Mouse (Mus musculus): ENCODE results near the gene Malsu1. TPM values are rescaled to one million over a fixed set of nuclear protein-coding genes. Genes with fewer than 3 reads are reported as not detected.

Malsu1 gene
- polyA plus RNA-seq, 1 experiment from 2014 or later, result 66.8 TPM

GRCm38 (mm10) chr6:49057053-49058021, 16.3 kb upstream of the Malsu1 start:
- 34% methylated on average over 8 of the region's 8 CpGs for WGBS
- Histone ChIP-seq H3K9ac (ENCODE audit: low read depth, low read length) (no peak overlapping the region), H3K4me2 (ENCODE audit: low read length) (no peak overlapping the region), H3K36me3 (ENCODE audit: control insufficient read depth, insufficient read depth, low read length) (no peaks in the 10 kb centered on the region), H3K9me3 (ENCODE audit: control insufficient read depth, low read length) (no peaks in the 10 kb centered on the region), H3K27ac (ENCODE audit: low read depth, low read length) (no peak overlapping the region), H3K27me3 (replicated peaks; ENCODE audit: control insufficient read depth, insufficient read depth, low read length) (no peaks in the 10 kb centered on the region), H3K4me3 (ENCODE audit: low read length) (no peak overlapping the region), H3K4me1 (ENCODE audit: control insufficient read depth, insufficient read depth, low read depth, low read length) (peaks cover 12% of the 10 kb centered on the region)
- peak; percentile 55; the same call in 1 of the 2 replicates for ATAC-seq

GRCm38 (mm10) chr6:49068361-49068760, 5.2 kb upstream of the Malsu1 start:
- no peaks in the 10 kb centered on the region for H3K9me3 ChIP-seq (ENCODE audit: control insufficient read depth, low read length)
- H3K36me3 ChIP-seq (ENCODE audit: control insufficient read depth, insufficient read depth, low read length), result no peaks in the 10 kb centered on the region
- H3K27ac ChIP-seq (ENCODE audit: low read depth, low read length), result no peak overlapping the region
- no peak for ATAC-seq
- H3K4me1 ChIP-seq (ENCODE audit: control insufficient read depth, insufficient read depth, low read depth, low read length), result no peaks in the 10 kb centered on the region
- H3K9ac ChIP-seq (ENCODE audit: low read depth, low read length), result no peak overlapping the region
- no peaks in the 10 kb centered on the region for H3K27me3 ChIP-seq (replicated peaks; ENCODE audit: control insufficient read depth, insufficient read depth, low read length)
- no peak overlapping the region for H3K4me2 ChIP-seq (ENCODE audit: low read length)
- WGBS, result 44% methylated on average over 4 of the region's 4 CpGs
- no peak overlapping the region for H3K4me3 ChIP-seq (ENCODE audit: low read length)

GRCm38 (mm10) chr6:49074117-49074490, 509 bp downstream of the Malsu1 start:
- Histone ChIP-seq H3K27ac (ENCODE audit: low read depth, low read length) (peak overlapping the region; percentile 84), H3K36me3 (ENCODE audit: control insufficient read depth, insufficient read depth, low read length) (no peaks in the 10 kb centered on the region), H3K4me2 (ENCODE audit: low read length) (peak overlapping the region; percentile 86), H3K9me3 (ENCODE audit: control insufficient read depth, low read length) (no peaks in the 10 kb centered on the region), H3K4me1 (ENCODE audit: control insufficient read depth, insufficient read depth, low read depth, low read length) (peaks cover 16% of the 10 kb centered on the region), H3K9ac (ENCODE audit: low read depth, low read length) (peak overlapping the region; percentile 97), H3K4me3 (ENCODE audit: low read length) (peak overlapping the region; percentile 99), H3K27me3 (replicated peaks; ENCODE audit: control insufficient read depth, insufficient read depth, low read length) (no peaks in the 10 kb centered on the region)
- WGBS, result 2% methylated on average over 19 of the region's 19 CpGs
- peak; percentile 55 for ATAC-seq

- ATAC-seq, result no peak
- WGBS, result 87% methylated on average over 2 of the region's 2 CpGs
- Histone ChIP-seq H3K4me2 (ENCODE audit: low read length) (no peak overlapping the region), H3K9me3 (ENCODE audit: control insufficient read depth, low read length) (no peaks in the 10 kb centered on the region), H3K27me3 (replicated peaks; ENCODE audit: control insufficient read depth, insufficient read depth, low read length) (no peaks in the 10 kb centered on the region), H3K4me3 (ENCODE audit: low read length) (no peak overlapping the region), H3K27ac (ENCODE audit: low read depth, low read length) (no peak overlapping the region), H3K9ac (ENCODE audit: low read depth, low read length) (no peak overlapping the region), H3K36me3 (ENCODE audit: control insufficient read depth, insufficient read depth, low read length) (no peaks in the 10 kb centered on the region), H3K4me1 (ENCODE audit: control insufficient read depth, insufficient read depth, low read depth, low read length) (peaks cover 16% of the 10 kb centered on the region)
Observed at GRCm38 (mm10) chr6:49077894-49078293, 4.3 kb downstream of the Malsu1 start.

GRCm38 (mm10) chr6:49079313-49079712, 5.7 kb downstream of the Malsu1 start:
- H3K4me3 ChIP-seq (ENCODE audit: low read length), result no peak overlapping the region
- no peak for ATAC-seq
- H3K4me1 ChIP-seq (ENCODE audit: control insufficient read depth, insufficient read depth, low read depth, low read length), result peaks cover 15% of the 10 kb centered on the region
- H3K27me3 ChIP-seq (replicated peaks; ENCODE audit: control insufficient read depth, insufficient read depth, low read length), result no peaks in the 10 kb centered on the region
- no peak overlapping the region for H3K9ac ChIP-seq (ENCODE audit: low read depth, low read length)
- 93% methylated on average over 1 of the region's 1 CpGs for WGBS
- no peak overlapping the region for H3K27ac ChIP-seq (ENCODE audit: low read depth, low read length)
- no peak overlapping the region for H3K4me2 ChIP-seq (ENCODE audit: low read length)
- H3K36me3 ChIP-seq (ENCODE audit: control insufficient read depth, insufficient read depth, low read length), result peaks cover 6% of the 10 kb centered on the region
- no peaks in the 10 kb centered on the region for H3K9me3 ChIP-seq (ENCODE audit: control insufficient read depth, low read length)

- Histone ChIP-seq H3K36me3 (ENCODE audit: control insufficient read depth, insufficient read depth, low read length) (peaks cover 28% of the 10 kb centered on the region), H3K4me2 (ENCODE audit: low read length) (no peak overlapping the region), H3K9me3 (ENCODE audit: control insufficient read depth, low read length) (no peaks in the 10 kb centered on the region), H3K4me3 (ENCODE audit: low read length) (no peak overlapping the region), H3K27me3 (replicated peaks; ENCODE audit: control insufficient read depth, insufficient read depth, low read length) (no peaks in the 10 kb centered on the region), H3K4me1 (ENCODE audit: control insufficient read depth, insufficient read depth, low read depth, low read length) (no peaks in the 10 kb centered on the region), H3K9ac (ENCODE audit: low read depth, low read length) (no peak overlapping the region), H3K27ac (ENCODE audit: low read depth, low read length) (no peak overlapping the region)
- no peak for ATAC-seq
- 92% methylated on average over 4 of the region's 4 CpGs for WGBS
Observed at GRCm38 (mm10) chr6:49083008-49083407, 9.4 kb downstream of the Malsu1 start.

- ATAC-seq, result no peak
- H3K4me3 ChIP-seq (ENCODE audit: low read length), result no peak overlapping the region
- WGBS, result 87% methylated on average over 10 of the region's 10 CpGs
Observed at GRCm38 (mm10) chr6:49094968-49095367, 21.4 kb downstream of the Malsu1 start.

GRCm38 (mm10) chr6:49096421-49096820, 22.8 kb downstream of the Malsu1 start:
- Histone ChIP-seq H3K36me3 (ENCODE audit: control insufficient read depth, insufficient read depth, low read length) (0 out of 2 replicates have a peak, but pooled peaks cover 4% of the 10 kb centered on the region), H3K4me3 (ENCODE audit: low read length) (no peak overlapping the region), H3K4me2 (ENCODE audit: low read length) (no peak overlapping the region), H3K4me1 (ENCODE audit: control insufficient read depth, insufficient read depth, low read depth, low read length) (peaks cover 11% of the 10 kb centered on the region), H3K27me3 (replicated peaks; ENCODE audit: control insufficient read depth, insufficient read depth, low read length) (no peaks in the 10 kb centered on the region), H3K27ac (ENCODE audit: low read depth, low read length) (peak overlapping the region; percentile 58; the same call in 1 of the 2 replicates), H3K9me3 (ENCODE audit: control insufficient read depth, low read length) (no peaks in the 10 kb centered on the region), H3K9ac (ENCODE audit: low read depth, low read length) (no peak overlapping the region)
- 0 out of 2 replicates have a peak, but pooled peaks have one; percentile 10 for ATAC-seq
- WGBS, result 67% methylated on average over 7 of the region's 7 CpGs

More at GRCm38 (mm10) chr6:49094968-49095367, 21.4 kb downstream of the Malsu1 start:
- H3K4me2 ChIP-seq (ENCODE audit: low read length), result no peak overlapping the region
- no peaks in the 10 kb centered on the region for H3K9me3 ChIP-seq (ENCODE audit: control insufficient read depth, low read length)
- H3K36me3 ChIP-seq (ENCODE audit: control insufficient read depth, insufficient read depth, low read length), result peaks cover 12% of the 10 kb centered on the region; the same call in 1 of the 2 replicates
- H3K4me1 ChIP-seq (ENCODE audit: control insufficient read depth, insufficient read depth, low read depth, low read length), result peaks cover 11% of the 10 kb centered on the region
- no peak overlapping the region for H3K27ac ChIP-seq (ENCODE audit: low read depth, low read length)
- H3K9ac ChIP-seq (ENCODE audit: low read depth, low read length), result no peak overlapping the region
- no peaks in the 10 kb centered on the region for H3K27me3 ChIP-seq (replicated peaks; ENCODE audit: control insufficient read depth, insufficient read depth, low read length)

GRCm38 (mm10) chr6:49096933-49097461, 23.4 kb downstream of the Malsu1 start:
- 39% methylated on average over 13 of the region's 13 CpGs for WGBS
- Histone ChIP-seq H3K36me3 (ENCODE audit: control insufficient read depth, insufficient read depth, low read length) (0 out of 2 replicates have a peak, but pooled peaks cover 4% of the 10 kb centered on the region), H3K4me3 (ENCODE audit: low read length) (no peak overlapping the region), H3K9me3 (ENCODE audit: control insufficient read depth, low read length) (no peaks in the 10 kb centered on the region), H3K27ac (ENCODE audit: low read depth, low read length) (peak overlapping the region; percentile 58), H3K4me2 (ENCODE audit: low read length) (peak overlapping the region; percentile 27), H3K27me3 (replicated peaks; ENCODE audit: control insufficient read depth, insufficient read depth, low read length) (no peaks in the 10 kb centered on the region), H3K9ac (ENCODE audit: low read depth, low read length) (no peak overlapping the region), H3K4me1 (ENCODE audit: control insufficient read depth, insufficient read depth, low read depth, low read length) (peaks cover 11% of the 10 kb centered on the region)
- peak; percentile 63 for ATAC-seq

Data from hindbrain, embryonic 16.5 days (tissue).